ENCODE assay signal across 22 mouse cellular contexts in genomic region chr4:84228551-84228950, GRCm38 (mm10).
DNase-seq lines count a peak whose midpoint lies in the region; ATAC-seq and TF ChIP-seq lines count a peak whose summit lies in the region.
"Had no signal": no experiment of that assay in that cellular context is flagged by ENCODE, and none has a peak within 500 bp of the region (broad histone marks: within the 10 kb centered on the region; RNA-seq: fewer than 3 reads in every experiment).

No protein-coding gene starts in this region.

- no peaks in the 10 kb centered on the region for H3K36me3 ChIP-seq in ES-Bruce4 (ENCODE audit: control insufficient read depth, insufficient read depth, low read length, poor library complexity, severe bottlenecking)
- no peaks in the 10 kb centered on the region for H3K36me3 ChIP-seq in midbrain, embryonic 16.5 days (ENCODE audit: control insufficient read depth, insufficient read depth, low read length)
- H3K36me3 ChIP-seq: G1E had no signal

- no peak overlapping the region for H3K4me3 ChIP-seq in ES-Bruce4 (ENCODE audit: low read depth, low read length)
- no peak overlapping the region for H3K4me3 ChIP-seq in midbrain, embryonic 16.5 days (ENCODE audit: low read depth, low read length)

- no peak overlapping the region for H3K9ac ChIP-seq in ES-Bruce4 (ENCODE audit: low read depth, poor library complexity, severe bottlenecking)
- no peak overlapping the region for H3K9ac ChIP-seq in midbrain, embryonic 16.5 days (ENCODE audit: low read depth, low read length)

- TF ChIP-seq CTCF in ES-Bruce4 (IDR thresholded peaks at IDR 0.05; ENCODE audit: low read depth, low read length) = no peak

- peak; percentile 73 for DNase-seq in fat pad, adult 2 months (ENCODE audit: extremely low read depth, low read depth, low spot score)
- DNase-seq in gonadal fat pad, adult 2 months (ENCODE audit: low read depth) = peak; percentile 83
- no peak for DNase-seq in cerebellum, adult 18-20 months
- no peak for DNase-seq in cerebellum, adult 8-10 months
- DNase-seq: adrenal gland, adult 2 months; adrenal gland, adult 8-10 months; adrenal gland, postnatal 10 days; adrenal gland, postnatal 14 days; adrenal gland, postnatal 25 days; adrenal gland, postnatal 36 days; B cell, adult 2 months; cerebellum, adult 11 months; cerebellum, adult 11-12 months; cerebellum, adult 2 months; cerebellum, adult 9-10 months had no signal

- WGBS in midbrain, embryonic 16.5 days = 95% methylated on average over 5 of the region's 5 CpGs

- H3K27me3 ChIP-seq in ES-Bruce4 (ENCODE audit: control insufficient read depth, insufficient read depth, low read length, poor library complexity, severe bottlenecking) = no peaks in the 10 kb centered on the region
- no peaks in the 10 kb centered on the region for H3K27me3 ChIP-seq in midbrain, embryonic 16.5 days (ENCODE audit: control insufficient read depth, insufficient read depth, low read depth, low read length)
- H3K27me3 ChIP-seq: CH12.LX, Patski had no signal

- ATAC-seq in midbrain, embryonic 16.5 days = no peak
- ATAC-seq: activated CD4-positive, CD25-positive, alpha-beta regulatory T cell, adult 4 months; CD4-positive, CD25-positive, alpha-beta regulatory T cell, adult 4 months; Patski had no signal

- TF ChIP-seq EP300 in ES-Bruce4 (IDR thresholded peaks at IDR 0.05; ENCODE audit: insufficient read depth, low read depth, low read length) = no peak

- H3K27ac ChIP-seq in ES-Bruce4 (ENCODE audit: insufficient read depth, low read length) = peak overlapping the region; percentile 96
- H3K27ac ChIP-seq in midbrain, embryonic 16.5 days (ENCODE audit: low read length) = no peak overlapping the region

- peaks cover 3% of the 10 kb centered on the region; the same call in 1 of the 2 replicates for H3K9me3 ChIP-seq in ES-Bruce4 (replicated peaks; ENCODE audit: control insufficient read depth, insufficient read depth, low read length, poor library complexity, severe bottlenecking)
- no peaks in the 10 kb centered on the region for H3K9me3 ChIP-seq in midbrain, embryonic 16.5 days (replicated peaks; ENCODE audit: control insufficient read depth, low read length, poor library complexity, severe bottlenecking)

- TF ChIP-seq POLR2A in ES-Bruce4 (IDR thresholded peaks at IDR 0.05; ENCODE audit: insufficient read depth, low read length) = no peak

- H3K4me2 ChIP-seq in midbrain, embryonic 16.5 days (ENCODE audit: low read length) = no peak overlapping the region

- H3K4me1 ChIP-seq in ES-Bruce4 (ENCODE audit: control insufficient read depth, insufficient read depth, low read length) = peaks cover 1% of the 10 kb centered on the region
- H3K4me1 ChIP-seq in midbrain, embryonic 16.5 days (ENCODE audit: control insufficient read depth, insufficient read depth, low read length) = no peaks in the 10 kb centered on the region

Comparison
In these comparisons a context has a peak if more than half of its experiments do, and no peak if none do; other contexts are left out.
1. DNase-seq: peak in fat pad, adult 2 months (single experiment) and gonadal fat pad, adult 2 months (single experiment); none in cerebellum, adult 18-20 months (0 of 2) and cerebellum, adult 8-10 months (single experiment).